Mouse (Mus musculus) embryonic facial prominence, embryonic 14.5 days (tissue): ENCODE results near the gene Yy2. TPM values are rescaled to one million over a fixed set of nuclear protein-coding genes. Genes with fewer than 3 reads are reported as not detected.

Source experiments
- ATAC-seq: fragments of 200-750 bp; cut with Nextera tagmentation; 2 replicates; pipeline ENCODE4 v1.8.0; 2017; ENCODE audit warnings: low read depth, moderate number of reproducible peaks, moderate TSS enrichment
- DNase-seq: peaks from one replicate; pipeline ENCODE4 v3.0.0-alpha.2; 2015; ENCODE audit warnings: low spot score
- H3K27ac ChIP-seq: fragments of 300-500 bp; sonication (generic); replicated peaks from 2 replicates; pipeline ENCODE4 v1.5.1; 2014; ENCODE audit warnings: low read depth, mild to moderate bottlenecking, low read length, moderate library complexity
- H3K27me3 ChIP-seq: fragments of 300-500 bp; sonication (generic); replicated peaks from 2 replicates; pipeline ENCODE4 v1.6.1; 2014; ENCODE audit warnings: low read length; ENCODE audit not compliant: control insufficient read depth, insufficient read depth
- H3K36me3 ChIP-seq: fragments of 300-500 bp; sonication (generic); 2 replicates; pipeline ENCODE4 v1.6.1; 2014; ENCODE audit warnings: low read length, mixed read lengths; ENCODE audit not compliant: control insufficient read depth, insufficient read depth
- H3K4me1 ChIP-seq: fragments of 300-500 bp; sonication (generic); 2 replicates; pipeline ENCODE4 v1.6.1; 2014; ENCODE audit warnings: antibody characterized with exemption, low read length; ENCODE audit not compliant: control insufficient read depth, insufficient read depth
- H3K4me2 ChIP-seq: fragments of 300-500 bp; sonication (generic); 2 replicates; pipeline ENCODE4 v1.6.1; 2014; ENCODE audit warnings: low read depth, mild to moderate bottlenecking, low read length, moderate library complexity, mixed read lengths
- H3K4me3 ChIP-seq: fragments of 300-500 bp; sonication (generic); 2 replicates; pipeline ENCODE4 v1.5.1; 2014; ENCODE audit warnings: low read depth, mild to moderate bottlenecking, low read length
- H3K9ac ChIP-seq: fragments of 300-500 bp; sonication (generic); 2 replicates; pipeline ENCODE4 v1.6.1; 2014; ENCODE audit warnings: low read depth, mild to moderate bottlenecking, low read length, moderate library complexity, mixed read lengths
- H3K9me3 ChIP-seq: fragments of 300-500 bp; sonication (generic); 2 replicates; pipeline ENCODE4 v1.6.1; 2016; ENCODE audit warnings: low read length; ENCODE audit not compliant: control insufficient read depth
- whole genome bisulfite sequencing: fragments of 180-500 bp; shearing (Covaris S2); extraction: QIAGEN DNeasy Blood & Tissue Kit; methylation state at CpG from one replicate; pipeline ENCODE4 v1.1.7; 2014; 5-methylcytosine and 5-hydroxymethylcytosine counted together
- polyA plus RNA-seq: library from polyadenylated mRNA; unstranded; fragments of >200 nt; fragmentation: Nextera tagmentation; extraction: Ambion mirVana; gene quantifications from 2 replicates; pipeline ENCODE4 v1.2.1, GENCODE M21; 2014

The Yy2 gene
- polyA plus RNA-seq, 1 experiment from 2014 or later: 4.5 TPM

DNA sequence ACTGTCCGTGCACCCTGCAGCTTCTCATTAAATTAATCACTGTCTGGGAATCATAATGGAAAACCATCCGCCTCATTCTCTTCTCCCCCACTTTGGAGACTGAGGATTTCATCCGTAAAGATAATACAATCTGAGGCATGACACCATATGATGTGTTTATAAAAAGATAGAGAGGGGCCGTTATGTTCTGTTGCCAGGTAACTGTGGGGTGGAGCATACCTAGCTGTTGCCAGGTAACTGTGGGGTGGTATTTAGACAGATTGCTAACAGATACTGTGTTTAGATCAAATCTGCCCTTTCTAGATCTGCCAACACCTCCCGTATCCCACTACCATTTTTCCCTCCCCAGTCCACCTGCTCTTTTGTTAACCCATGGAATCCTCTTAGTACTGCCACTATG lies 18.2 kb upstream of the Yy2 start:
- no peak for ATAC-seq
- peaks cover 12% of the 10 kb centered on the region; the same call in 1 of the 2 replicates for H3K36me3 ChIP-seq
- 85% methylated on average over 5 of the region's 5 CpGs for WGBS

DNA sequence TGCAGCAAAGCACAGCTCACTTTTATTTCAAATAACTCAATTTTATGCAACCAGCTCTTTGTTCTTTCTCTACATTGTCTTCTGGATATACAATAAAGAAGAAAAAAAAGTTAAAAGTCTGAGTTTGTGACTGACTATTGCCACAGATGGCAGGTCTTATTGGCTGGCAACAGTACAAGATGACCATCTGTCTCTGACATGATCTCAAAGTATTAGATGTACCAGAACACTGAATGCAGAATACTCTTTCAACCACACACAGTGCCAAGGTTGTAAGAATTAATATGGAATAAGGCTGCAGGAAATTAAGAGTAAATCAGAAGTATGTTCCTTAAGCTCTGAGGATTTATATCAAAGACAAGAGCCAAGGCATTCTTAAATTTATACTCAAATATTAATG lies 17.6 kb upstream of the Yy2 start:
- no peak for DNase-seq
- no peaks in the 10 kb centered on the region for H3K27me3 ChIP-seq
- no peaks in the 10 kb centered on the region for H3K9me3 ChIP-seq
- ATAC-seq: no peak
- H3K4me2 ChIP-seq: no peak overlapping the region
- H3K9ac ChIP-seq: no peak overlapping the region
- H3K27ac ChIP-seq: no peak overlapping the region
- H3K4me1 ChIP-seq: no peaks in the 10 kb centered on the region
- peaks cover 12% of the 10 kb centered on the region; the same call in 1 of the 2 replicates for H3K36me3 ChIP-seq
- H3K4me3 ChIP-seq: no peak overlapping the region

More for the DNA sequence above, 18.2 kb upstream of the Yy2 start:
- DNase-seq: no peak
- Histone ChIP-seq H3K4me2 (no peak overlapping the region), H3K9ac (no peak overlapping the region), H3K27ac (no peak overlapping the region), H3K27me3 (no peaks in the 10 kb centered on the region), H3K4me1 (no peaks in the 10 kb centered on the region), H3K4me3 (no peak overlapping the region), H3K9me3 (no peaks in the 10 kb centered on the region)

DNA sequence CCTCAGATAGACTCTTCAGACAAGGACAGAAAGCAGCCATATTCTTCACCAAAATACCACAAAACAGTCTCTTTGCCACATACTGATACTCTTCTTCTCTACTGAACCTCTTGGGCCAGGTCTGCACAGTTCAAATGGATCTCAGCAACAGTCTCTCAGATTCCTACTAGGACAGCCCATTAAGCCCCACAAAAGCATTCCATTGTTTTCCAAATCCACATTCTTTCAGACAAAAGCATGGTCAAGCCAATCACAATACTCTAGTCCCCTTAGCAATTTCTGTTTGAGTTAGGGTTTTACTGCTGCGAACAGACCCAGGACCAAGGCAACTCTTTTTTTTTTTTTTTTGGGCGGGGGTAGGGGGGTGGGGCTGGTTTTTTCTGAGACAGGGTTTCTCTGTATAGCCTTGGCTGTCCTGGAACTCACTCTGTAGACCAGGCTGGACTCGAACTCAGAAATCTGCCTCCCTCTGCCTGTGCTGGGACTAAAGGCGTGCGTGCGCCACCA lies 10.4 kb upstream of the Yy2 start:
- Histone ChIP-seq H3K27ac (no peak overlapping the region), H3K9me3 (no peaks in the 10 kb centered on the region), H3K9ac (no peak overlapping the region), H3K27me3 (no peaks in the 10 kb centered on the region), H3K4me2 (no peak overlapping the region), H3K4me3 (no peak overlapping the region), H3K36me3 (peaks cover 5% of the 10 kb centered on the region; the same call in 1 of the 2 replicates), H3K4me1 (no peaks in the 10 kb centered on the region)
- WGBS: 80% methylated on average over 6 of the region's 6 CpGs
- DNase-seq (no peak), ATAC-seq (no peak)

DNA sequence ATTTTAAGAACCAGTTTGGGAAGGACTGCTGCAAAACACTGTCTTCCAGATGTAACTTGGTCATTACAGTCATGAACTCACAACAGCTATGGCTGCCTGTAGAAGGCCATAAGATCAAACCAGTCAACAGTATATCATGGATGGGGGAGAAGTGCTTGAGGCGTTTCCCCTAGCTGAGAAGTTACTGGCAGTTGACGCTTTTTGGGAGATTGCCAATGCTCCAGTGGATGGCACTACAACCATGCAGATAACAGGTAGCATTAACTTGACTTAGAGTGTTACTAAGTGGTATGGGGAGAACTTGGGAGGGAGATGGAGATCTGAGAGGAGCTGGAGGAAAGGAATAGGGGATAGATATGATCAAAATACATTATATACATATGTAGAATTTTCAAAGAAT lies 5.9 kb upstream of the Yy2 start:
- no peaks in the 10 kb centered on the region for H3K27me3 ChIP-seq
- DNase-seq (no peak), ATAC-seq (no peak)
- WGBS: 87% methylated on average over 2 of the region's 2 CpGs
- no peak overlapping the region for H3K27ac ChIP-seq
- H3K9ac ChIP-seq: no peak overlapping the region
- H3K4me3 ChIP-seq: no peak overlapping the region
- H3K36me3 ChIP-seq: peaks cover 9% of the 10 kb centered on the region
- no peaks in the 10 kb centered on the region for H3K4me1 ChIP-seq
- no peak overlapping the region for H3K4me2 ChIP-seq
- no peaks in the 10 kb centered on the region for H3K9me3 ChIP-seq

DNA sequence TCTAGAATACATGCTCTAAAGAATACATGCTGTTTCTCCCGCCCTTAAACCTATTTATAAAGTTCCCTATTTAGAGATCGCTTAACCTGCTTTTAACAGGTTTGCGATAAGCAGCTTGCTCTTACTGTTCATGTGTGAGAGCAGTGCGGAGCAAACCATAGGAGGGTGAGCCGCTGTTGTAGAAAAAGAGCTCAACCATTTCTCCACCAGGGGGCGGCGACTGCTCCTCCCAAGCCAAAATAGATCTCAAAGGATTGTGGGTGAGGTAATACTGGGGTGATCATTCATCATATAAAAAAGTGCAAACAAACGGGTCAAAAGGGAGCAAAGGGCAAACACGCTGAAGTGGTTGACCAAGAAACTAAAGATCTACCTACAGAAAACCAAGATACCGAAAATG lies 5.0 kb downstream of the Yy2 start:
- H3K27ac ChIP-seq: no peak overlapping the region
- no peak overlapping the region for H3K9ac ChIP-seq
- no peak for DNase-seq
- no peaks in the 10 kb centered on the region for H3K4me1 ChIP-seq
- 83% methylated on average over 10 of the region's 10 CpGs for WGBS
- no peaks in the 10 kb centered on the region for H3K27me3 ChIP-seq
- ATAC-seq: no peak
- H3K4me2 ChIP-seq: no peak overlapping the region
- peaks cover 16% of the 10 kb centered on the region; the same call in 1 of the 2 replicates for H3K36me3 ChIP-seq
- no peak overlapping the region for H3K4me3 ChIP-seq
- H3K9me3 ChIP-seq: no peaks in the 10 kb centered on the region

DNA sequence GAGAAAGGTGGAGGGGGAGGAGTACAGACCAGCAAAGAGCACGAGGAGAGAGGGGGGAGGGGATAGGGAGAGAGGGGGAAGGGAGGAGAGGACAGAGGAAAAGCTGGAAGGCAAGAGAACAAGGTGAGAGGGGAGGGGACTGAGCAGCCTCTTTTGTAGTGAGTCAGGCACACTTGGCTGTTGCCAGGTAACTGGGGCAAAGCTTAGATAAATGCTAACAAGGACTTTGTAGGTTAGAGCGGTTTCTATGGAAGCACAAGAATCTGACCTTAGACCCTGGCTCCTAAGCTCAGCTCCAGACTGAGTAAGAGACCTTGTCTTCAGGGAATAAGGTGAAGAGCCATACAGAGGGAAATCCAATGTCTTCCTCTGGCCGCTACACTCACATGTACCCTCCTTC lies 21.7 kb downstream of the Yy2 start:
- no peak overlapping the region for H3K4me3 ChIP-seq
- H3K9me3 ChIP-seq: no peaks in the 10 kb centered on the region
- H3K27ac ChIP-seq: no peak overlapping the region
- 38% methylated on average over 3 of the region's 3 CpGs for WGBS
- H3K4me2 ChIP-seq: no peak overlapping the region
- H3K9ac ChIP-seq: no peak overlapping the region
- H3K4me1 ChIP-seq: no peaks in the 10 kb centered on the region
- no peak for ATAC-seq
- DNase-seq: no peak
- no peaks in the 10 kb centered on the region for H3K36me3 ChIP-seq
- H3K27me3 ChIP-seq: no peaks in the 10 kb centered on the region

Other genes with a start within 250 kb of the Yy2 start
- 6.6 and 7.9 TPM in 2 replicates for gene Phex, start 153.7 kb downstream of the Yy2 start, polyA plus RNA-seq
- gene Sms, start 76.7 kb downstream of the Yy2 start, polyA plus RNA-seq: 56.2 and 67.2 TPM in 2 replicates
- 18.4 and 20.8 TPM in 2 replicates for gene Mbtps2, start 29.7 kb upstream of the Yy2 start, polyA plus RNA-seq
- 69.6 and 103 TPM in 2 replicates for gene Smpx, start 129.9 kb upstream of the Yy2 start, polyA plus RNA-seq
- 0.79 and 0.96 TPM in 2 replicates for gene Klhl34, start 249.4 kb upstream of the Yy2 start, polyA plus RNA-seq